Mouse (Mus musculus): ENCODE measurements around the gene Fbn1.
"Not testable (repeated sequence)": the region's sequence is repeated elsewhere in the genome, so short reads cannot be mapped to it uniquely, and the experiment has no call there.

Fbn1 gene

GRCm38 (mm10) chr2:125295526-125295925 lies 212.3 kb downstream of the Fbn1 start:
- DNase-seq (ENCODE audit: low read depth, low spot score), result no peak

- DNase-seq (ENCODE audit: low read depth, low spot score), result no peak
These were observed 213.8 kb downstream of the Fbn1 start for GRCm38 (mm10) chr2:125293969-125294491.

GRCm38 (mm10) chr2:125292616-125293015 lies 215.2 kb downstream of the Fbn1 start:
- no peak for DNase-seq (ENCODE audit: low read depth, low spot score)

- DNase-seq (ENCODE audit: low read depth, low spot score), result no peak
These were observed 216.7 kb downstream of the Fbn1 start for GRCm38 (mm10) chr2:125291101-125291500.

- DNase-seq (ENCODE audit: low read depth, low spot score), result no peak
These were observed 217.4 kb downstream of the Fbn1 start for GRCm38 (mm10) chr2:125290197-125290965.

- DNase-seq (ENCODE audit: low read depth, low spot score), result no peak
These were observed 222.0 kb downstream of the Fbn1 start for GRCm38 (mm10) chr2:125285777-125286176.

GRCm38 (mm10) chr2:125282334-125283206 lies 225.2 kb downstream of the Fbn1 start:
- DNase-seq (ENCODE audit: low read depth, low spot score), result no peak

- DNase-seq (ENCODE audit: low read depth, low spot score), result not testable (repeated sequence)
These were observed 227.8 kb downstream of the Fbn1 start for GRCm38 (mm10) chr2:125279995-125280394.

- no peak for DNase-seq (ENCODE audit: low read depth, low spot score)
These were observed 229.3 kb downstream of the Fbn1 start for GRCm38 (mm10) chr2:125278474-125278873.

GRCm38 (mm10) chr2:125276692-125277091 lies 231.1 kb downstream of the Fbn1 start:
- no peak for DNase-seq (ENCODE audit: low read depth, low spot score)

- DNase-seq (ENCODE audit: low read depth, low spot score), result no peak
These were observed 232.2 kb downstream of the Fbn1 start for GRCm38 (mm10) chr2:125275617-125276016.

GRCm38 (mm10) chr2:125268876-125269275 lies 238.9 kb downstream of the Fbn1 start:
- no peak for DNase-seq (ENCODE audit: low read depth, low spot score)

GRCm38 (mm10) chr2:125263753-125264152 lies 244.0 kb downstream of the Fbn1 start:
- no peak for DNase-seq (ENCODE audit: low read depth, low spot score)

- DNase-seq (ENCODE audit: low read depth, low spot score), result peak; percentile 40
These were observed 244.7 kb downstream of the Fbn1 start for GRCm38 (mm10) chr2:125263056-125263455.

GRCm38 (mm10) chr2:125260326-125260725 lies 247.5 kb downstream of the Fbn1 start:
- DNase-seq (ENCODE audit: low read depth, low spot score), result no peak

- DNase-seq (ENCODE audit: low read depth, low spot score), result peak; percentile 68
These were observed 248.3 kb downstream of the Fbn1 start for GRCm38 (mm10) chr2:125259230-125260120.

GRCm38 (mm10) chr2:125255886-125256285 lies 251.9 kb downstream of the Fbn1 start:
- DNase-seq (ENCODE audit: low read depth, low spot score), result no peak

GRCm38 (mm10) chr2:125254630-125255029 lies 253.2 kb downstream of the Fbn1 start:
- no peak for DNase-seq (ENCODE audit: low read depth, low spot score)

GRCm38 (mm10) chr2:125253699-125254098 lies 254.1 kb downstream of the Fbn1 start:
- DNase-seq (ENCODE audit: low read depth, low spot score), result no peak

GRCm38 (mm10) chr2:125252275-125252674 lies 255.5 kb downstream of the Fbn1 start:
- DNase-seq (ENCODE audit: low read depth, low spot score), result peak; percentile 77

GRCm38 (mm10) chr2:125251781-125252180 lies 256.0 kb downstream of the Fbn1 start:
- DNase-seq (ENCODE audit: low read depth, low spot score), result peak; percentile 63

Data from ES-CJ7 (cell line).